Comparison of ENCODE assay signal across 8 mouse cellular contexts in the genomic region with DNA sequence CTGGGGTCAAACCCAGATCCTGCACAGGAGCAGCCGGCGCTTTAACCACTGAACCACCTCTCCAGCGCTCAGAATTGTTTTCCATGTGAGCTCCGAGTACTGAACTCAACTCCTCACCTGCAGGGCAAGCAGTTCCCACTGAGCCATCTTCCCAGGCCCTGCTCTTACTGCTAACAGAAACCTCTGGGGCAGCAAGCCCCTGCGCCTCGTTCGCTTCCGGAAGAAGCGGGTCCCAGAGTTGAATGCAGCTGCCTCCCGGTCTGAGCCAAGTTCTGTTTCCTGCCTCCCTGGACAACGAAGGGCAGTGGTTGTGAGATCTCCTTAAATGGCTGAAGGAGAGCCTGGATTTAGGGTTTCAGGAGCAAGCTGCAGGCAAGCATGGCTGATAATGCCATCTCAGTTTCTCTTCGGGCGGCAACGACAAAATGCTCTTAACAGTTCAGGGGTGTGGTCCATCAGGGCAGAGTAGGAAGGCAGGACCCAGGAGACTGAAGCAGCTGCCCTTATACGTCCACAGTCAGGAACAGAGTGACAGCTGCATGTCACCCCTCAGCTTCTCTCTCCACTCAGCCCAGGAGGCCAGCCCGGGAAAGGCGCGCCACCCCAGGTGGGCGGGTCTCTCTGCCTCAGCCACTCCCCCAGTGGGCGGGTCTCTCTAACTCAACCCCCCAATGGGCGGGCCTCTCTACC.
DNase-seq lines count a peak whose midpoint lies in the region; ATAC-seq lines count a peak whose summit lies in the region.

No protein-coding gene starts in this region.

- ATAC-seq in intestine, embryonic 14.5 days (replicated peaks; ENCODE audit: low FRiP score, low TSS enrichment, low read depth) = peak; percentile 91
- peak; percentile 95 for ATAC-seq in liver, embryonic 16.5 days (ENCODE audit: low read depth)
- peak; percentile 74 for ATAC-seq in neural tube, embryonic 11.5 days (ENCODE audit: insufficient read depth, low FRiP score, low TSS enrichment)

- no peaks in the 10 kb centered on the region for H3K9me3 ChIP-seq in intestine, embryonic 14.5 days (ENCODE audit: control insufficient read depth, low read length)
- H3K9me3 ChIP-seq in liver, embryonic 16.5 days (replicated peaks; ENCODE audit: control insufficient read depth, low read length) = no peaks in the 10 kb centered on the region
- no peaks in the 10 kb centered on the region for H3K9me3 ChIP-seq in neural tube, embryonic 11.5 days (ENCODE audit: control insufficient read depth, low read length)

- H3K27ac ChIP-seq in intestine, embryonic 14.5 days (ENCODE audit: low read depth) = no peak overlapping the region
- no peak overlapping the region for H3K27ac ChIP-seq in liver, embryonic 16.5 days (ENCODE audit: low read length)
- no peak overlapping the region for H3K27ac ChIP-seq in neural tube, embryonic 11.5 days (ENCODE audit: low read depth, low read length)

- H3K9ac ChIP-seq in intestine, embryonic 14.5 days (ENCODE audit: low read length) = 0 out of 2 replicates have a peak overlapping the region, but pooled peaks have one; percentile 20
- H3K9ac ChIP-seq in liver, embryonic 16.5 days (ENCODE audit: low read depth, low read length) = peak overlapping the region; percentile 61
- peak overlapping the region; percentile 36; the same call in 1 of the 2 replicates for H3K9ac ChIP-seq in neural tube, embryonic 11.5 days (ENCODE audit: low read length)

- H3K36me3 ChIP-seq in intestine, embryonic 14.5 days (ENCODE audit: control insufficient read depth, insufficient read depth, low read length) = no peaks in the 10 kb centered on the region
- H3K36me3 ChIP-seq in liver, embryonic 16.5 days (ENCODE audit: control insufficient read depth, insufficient read depth) = no peaks in the 10 kb centered on the region
- H3K36me3 ChIP-seq in neural tube, embryonic 11.5 days (ENCODE audit: control insufficient read depth, insufficient read depth, low read length) = no peaks in the 10 kb centered on the region

- peaks cover 6% of the 10 kb centered on the region for H3K4me1 ChIP-seq in intestine, embryonic 14.5 days (replicated peaks; ENCODE audit: control insufficient read depth, insufficient read depth, low read length)
- H3K4me1 ChIP-seq in liver, embryonic 16.5 days (ENCODE audit: control insufficient read depth, low read depth, low read length) = peaks cover 11% of the 10 kb centered on the region
- H3K4me1 ChIP-seq in neural tube, embryonic 11.5 days (ENCODE audit: control insufficient read depth, insufficient read depth, low read length) = 0 out of 2 replicates have a peak, but pooled peaks cover 3% of the 10 kb centered on the region

- H3K4me2 ChIP-seq in intestine, embryonic 14.5 days (ENCODE audit: low read length) = peak overlapping the region; percentile 57
- peak overlapping the region; percentile 91 for H3K4me2 ChIP-seq in liver, embryonic 16.5 days (ENCODE audit: low read depth, low read length)
- H3K4me2 ChIP-seq in neural tube, embryonic 11.5 days (ENCODE audit: low read depth) = peak overlapping the region; percentile 49

- H3K27me3 ChIP-seq in intestine, embryonic 14.5 days (replicated peaks; ENCODE audit: control insufficient read depth, insufficient read depth, low read length) = no peaks in the 10 kb centered on the region
- no peaks in the 10 kb centered on the region for H3K27me3 ChIP-seq in liver, embryonic 16.5 days (ENCODE audit: control insufficient read depth, insufficient read depth, low read depth, low read length)
- no peaks in the 10 kb centered on the region for H3K27me3 ChIP-seq in neural tube, embryonic 11.5 days (ENCODE audit: control insufficient read depth, insufficient read depth, low read length)

- DNase-seq in layer of hippocampus, postnatal 10 days (ENCODE audit: low spot score in 2 of 2) = peak; percentile 43 to 62
- no peak for DNase-seq in layer of hippocampus, postnatal 36 days
- peak; percentile 84 for DNase-seq in c-Kit-positive CD71-positive TER-119-positive erythroid progenitor cells, embryonic 14.5 days (ENCODE audit: low spot score)
- DNase-seq in gastrocnemius, postnatal 4 days (ENCODE audit: low spot score in 2 of 2) = peak; percentile 50 to 59
- peak; percentile 87 for DNase-seq in intestine, embryonic 14.5 days (ENCODE audit: low spot score)
- DNase-seq in neural tube, embryonic 11.5 days (ENCODE audit: low spot score) = peak; percentile 67
- peak; percentile 74 to 85 for DNase-seq in thymus, postnatal 10 days (ENCODE audit: low spot score in 2 of 2)

- 10% methylated on average over 21 of the region's 21 CpGs for WGBS in intestine, embryonic 14.5 days
- 7% methylated on average over 21 of the region's 21 CpGs for WGBS in liver, embryonic 16.5 days (ENCODE audit: insufficient replicate concordance)
- WGBS in neural tube, embryonic 11.5 days = 19% methylated on average over 21 of the region's 21 CpGs

- peak overlapping the region; percentile 34 for H3K4me3 ChIP-seq in intestine, embryonic 14.5 days (ENCODE audit: low read depth, low read length)
- peak overlapping the region; percentile 65 for H3K4me3 ChIP-seq in liver, embryonic 16.5 days (ENCODE audit: low read depth, low read length)
- H3K4me3 ChIP-seq in neural tube, embryonic 11.5 days (ENCODE audit: low read depth, low read length) = peak overlapping the region; percentile 27

Comparison
In these comparisons a context has a peak if more than half of its experiments do, and no peak if none do; other contexts are left out.
1. DNase-seq: peak in layer of hippocampus, postnatal 10 days (2 of 2), c-Kit-positive CD71-positive TER-119-positive erythroid progenitor cells, embryonic 14.5 days (single experiment), gastrocnemius, postnatal 4 days (2 of 2), intestine, embryonic 14.5 days (single experiment), neural tube, embryonic 11.5 days (single experiment) and thymus, postnatal 10 days (2 of 2); none in layer of hippocampus, postnatal 36 days (0 of 2).
2. Peak in every context shown above with its lines, with median percentiles within 50 percentile points of each other: ATAC-seq, H3K4me2 ChIP-seq, H3K4me3 ChIP-seq and H3K9ac ChIP-seq.